Mouse (Mus musculus) G1E-ER4 (cell line): ENCODE results near the gene Pnpla2. TPM values are rescaled to one million over a fixed set of nuclear protein-coding genes. Genes with fewer than 3 reads are reported as not detected.

Source experiments
- GATA1 ChIP-seq: IDR thresholded peaks from one replicate; pipeline ENCODE4 v1.8.0; 2012; ENCODE audit warnings: low read length, inconsistent platforms
- polyA plus RNA-seq: library from polyadenylated mRNA; stranded (reverse); fragments of >175 nt; gene quantifications from 2 replicates; pipeline ENCODE4 v1.2.3, GENCODE M21; 2012

Gene Pnpla2
- 61.7 and 77.3 TPM in 2 replicates for polyA plus RNA-seq

GRCm38 (mm10) chr7:141454967-141455551, at the start of gene Pnpla2:
Gene Pnpla2 (plus strand): TSS chr7:141455198.
- no peak for TF ChIP-seq GATA1

- TF ChIP-seq GATA1 = no peak
Measured at GRCm38 (mm10) chr7:141405466-141405865, 49.5 kb upstream of the Pnpla2 start.

GRCm38 (mm10) chr7:141408833-141409232, 46.2 kb upstream of the Pnpla2 start:
- TF ChIP-seq GATA1 = no peak

GRCm38 (mm10) chr7:141410631-141411030, 44.4 kb upstream of the Pnpla2 start:
- no peak for TF ChIP-seq GATA1

GRCm38 (mm10) chr7:141411667-141412066, 43.3 kb upstream of the Pnpla2 start:
- TF ChIP-seq GATA1 = no peak

GRCm38 (mm10) chr7:141413331-141413730, 41.7 kb upstream of the Pnpla2 start:
- no peak for TF ChIP-seq GATA1

GRCm38 (mm10) chr7:141413809-141414584, 41.0 kb upstream of the Pnpla2 start, which contains the start of gene Gatd1:
Gene Gatd1 (minus strand): TSS chr7:141414136.
- no peak for TF ChIP-seq GATA1

- TF ChIP-seq GATA1 = no peak
Measured at GRCm38 (mm10) chr7:141416144-141416841, 38.7 kb upstream of the Pnpla2 start.

GRCm38 (mm10) chr7:141417731-141418681, 37.0 kb upstream of the Pnpla2 start:
- TF ChIP-seq GATA1 = no peak

- TF ChIP-seq GATA1 = no peak
Measured at GRCm38 (mm10) chr7:141418970-141419369, 36.0 kb upstream of the Pnpla2 start.

GRCm38 (mm10) chr7:141420030-141420702, 34.8 kb upstream of the Pnpla2 start:
- no peak for TF ChIP-seq GATA1

GRCm38 (mm10) chr7:141423811-141424210, 31.2 kb upstream of the Pnpla2 start:
- TF ChIP-seq GATA1 = no peak

- TF ChIP-seq GATA1 = no peak
Measured at GRCm38 (mm10) chr7:141426948-141427730, 27.9 kb upstream of the Pnpla2 start.

GRCm38 (mm10) chr7:141428701-141429100, 26.3 kb upstream of the Pnpla2 start:
- no peak for TF ChIP-seq GATA1
